Mouse (Mus musculus) liver, adult (tissue): ENCODE measurements around the gene Tgtp2.
"Not testable (repeated sequence)": the region's sequence is repeated elsewhere in the genome, so short reads cannot be mapped to it uniquely, and the experiment has no call there.

Experiments
- GATA4 ChIP-seq: IDR thresholded peaks from 2 replicates; pipeline ENCODE4 v1.6.1; 2014; ENCODE audit warnings: mild to moderate bottlenecking, low read length; ENCODE audit not compliant: insufficient replicate concordance

The Tgtp2 gene

GRCm38 (mm10) chr11:49068358-49068757, 4.4 kb upstream of the Tgtp2 start:
- TF ChIP-seq GATA4 = no peak

- TF ChIP-seq GATA4 = not testable (repeated sequence)
Measured at GRCm38 (mm10) chr11:49051093-49051891, 12.7 kb downstream of the Tgtp2 start, which contains the start of gene 9930111J21Rik2. Gene 9930111J21Rik2 (minus strand): TSS chr11:49051242.
